Mouse (Mus musculus): ENCODE results near the gene Dmwd. TPM values are rescaled to one million over a fixed set of nuclear protein-coding genes. Genes with fewer than 3 reads are reported as not detected.

The Dmwd gene
- polyA plus RNA-seq (2015; fragmentation: Nextera tagmentation; extraction: Ambion mirVana), result 14.2 and 20.0 TPM in 2 replicates

GRCm38 (mm10) chr7:19075723-19076585 is at the start of gene Dmwd:
Gene Dmwd (plus strand): TSS chr7:19076227.
- Histone ChIP-seq H3K4me1 (replicated peaks) (peaks cover 34% of the 10 kb centered on the region), H3K27ac (peak within 1 kb of the TSS; percentile 83), H3K4me2 (peak within 1 kb of the TSS; percentile 83), H3K4me3 (peak within 1 kb of the TSS; percentile 96), H3K36me3 (peaks cover 25% of the 10 kb centered on the region), H3K9ac (peak within 1 kb of the TSS; percentile 99), H3K9me3 (replicated peaks) (no peaks in the 10 kb centered on the region), H3K27me3 (no peaks in the 10 kb centered on the region)
- 1% methylated on average over 84 of the region's 91 CpGs for WGBS
- ATAC-seq (replicated peaks; ENCODE audit: insufficient number of reproducible peaks, insufficient read depth, low FRiP score, low read depth), result peak; percentile 96

GRCm38 (mm10) chr7:19028067-19028466 is 48.0 kb upstream of the Dmwd start:
- H3K27me3 ChIP-seq, result peaks cover 9% of the 10 kb centered on the region
- no peak for ATAC-seq (replicated peaks; ENCODE audit: insufficient number of reproducible peaks, insufficient read depth, low FRiP score, low read depth)
- no peak overlapping the region for H3K27ac ChIP-seq
- no peak overlapping the region for H3K4me2 ChIP-seq
- H3K4me1 ChIP-seq (replicated peaks), result peaks cover 27% of the 10 kb centered on the region
- no peak overlapping the region for H3K4me3 ChIP-seq
- H3K9me3 ChIP-seq (replicated peaks), result no peaks in the 10 kb centered on the region
- no peak overlapping the region for H3K9ac ChIP-seq
- peaks cover 43% of the 10 kb centered on the region for H3K36me3 ChIP-seq

GRCm38 (mm10) chr7:19029084-19029653 is 46.9 kb upstream of the Dmwd start:
- Histone ChIP-seq H3K27ac (no peak overlapping the region), H3K36me3 (peaks cover 46% of the 10 kb centered on the region), H3K4me2 (no peak overlapping the region), H3K4me3 (no peak overlapping the region), H3K27me3 (no peaks in the 10 kb centered on the region), H3K9me3 (replicated peaks) (no peaks in the 10 kb centered on the region), H3K9ac (no peak overlapping the region), H3K4me1 (replicated peaks) (peaks cover 19% of the 10 kb centered on the region)
- 0 out of 2 replicates have a peak, but pooled peaks have one; percentile 11 for ATAC-seq (replicated peaks; ENCODE audit: insufficient number of reproducible peaks, insufficient read depth, low FRiP score, low read depth)
- 67% methylated on average over 6 of the region's 6 CpGs for WGBS

- H3K36me3 ChIP-seq, result peaks cover 70% of the 10 kb centered on the region
- ATAC-seq (replicated peaks; ENCODE audit: insufficient number of reproducible peaks, insufficient read depth, low FRiP score, low read depth), result no peak
- H3K27ac ChIP-seq, result no peak overlapping the region
- H3K4me1 ChIP-seq (replicated peaks), result 0 out of 2 replicates have a peak, but pooled peaks cover 2% of the 10 kb centered on the region
- H3K4me2 ChIP-seq, result no peak overlapping the region
- no peak overlapping the region for H3K9ac ChIP-seq
- H3K27me3 ChIP-seq, result no peaks in the 10 kb centered on the region
- no peak overlapping the region for H3K4me3 ChIP-seq
- 77% methylated on average over 4 of the region's 4 CpGs for WGBS
- no peaks in the 10 kb centered on the region for H3K9me3 ChIP-seq (replicated peaks)
These were observed 44.4 kb upstream of the Dmwd start for GRCm38 (mm10) chr7:19031641-19032040.

GRCm38 (mm10) chr7:19044616-19045015 is 31.4 kb upstream of the Dmwd start:
- Histone ChIP-seq H3K27me3 (no peaks in the 10 kb centered on the region), H3K27ac (no peak overlapping the region), H3K4me1 (replicated peaks) (no peaks in the 10 kb centered on the region), H3K9me3 (replicated peaks) (no peaks in the 10 kb centered on the region), H3K4me3 (no peak overlapping the region), H3K4me2 (no peak overlapping the region), H3K36me3 (peaks cover 98% of the 10 kb centered on the region), H3K9ac (no peak overlapping the region)
- 95% methylated on average over 6 of the region's 6 CpGs for WGBS
- ATAC-seq (replicated peaks; ENCODE audit: insufficient number of reproducible peaks, insufficient read depth, low FRiP score, low read depth), result no peak

GRCm38 (mm10) chr7:19046286-19047069 is 29.5 kb upstream of the Dmwd start:
- no peaks in the 10 kb centered on the region for H3K4me1 ChIP-seq (replicated peaks)
- no peak overlapping the region for H3K4me3 ChIP-seq
- H3K4me2 ChIP-seq, result no peak overlapping the region
- H3K9ac ChIP-seq, result no peak overlapping the region
- no peak overlapping the region for H3K27ac ChIP-seq
- WGBS, result 89% methylated on average over 11 of the region's 11 CpGs
- ATAC-seq (replicated peaks; ENCODE audit: insufficient number of reproducible peaks, insufficient read depth, low FRiP score, low read depth), result no peak
- no peaks in the 10 kb centered on the region for H3K27me3 ChIP-seq
- H3K36me3 ChIP-seq, result peaks cover 98% of the 10 kb centered on the region
- H3K9me3 ChIP-seq (replicated peaks), result no peaks in the 10 kb centered on the region

- WGBS, result 83% methylated on average over 14 of the region's 14 CpGs
- H3K9me3 ChIP-seq (replicated peaks), result no peaks in the 10 kb centered on the region
- H3K4me2 ChIP-seq, result no peak overlapping the region
- no peak for ATAC-seq (replicated peaks; ENCODE audit: insufficient number of reproducible peaks, insufficient read depth, low FRiP score, low read depth)
- no peak overlapping the region for H3K9ac ChIP-seq
- H3K4me1 ChIP-seq (replicated peaks), result no peaks in the 10 kb centered on the region
- no peaks in the 10 kb centered on the region for H3K27me3 ChIP-seq
- H3K4me3 ChIP-seq, result no peak overlapping the region
- peaks cover 87% of the 10 kb centered on the region for H3K36me3 ChIP-seq
- H3K27ac ChIP-seq, result no peak overlapping the region
These were observed 28.0 kb upstream of the Dmwd start for GRCm38 (mm10) chr7:19048006-19048527.

GRCm38 (mm10) chr7:19049252-19049651 is 26.8 kb upstream of the Dmwd start:
- H3K4me3 ChIP-seq, result no peak overlapping the region
- H3K27me3 ChIP-seq, result no peaks in the 10 kb centered on the region
- H3K4me1 ChIP-seq (replicated peaks), result 0 out of 2 replicates have a peak, but pooled peaks cover 4% of the 10 kb centered on the region
- H3K36me3 ChIP-seq, result peaks cover 75% of the 10 kb centered on the region
- no peak overlapping the region for H3K9ac ChIP-seq
- H3K9me3 ChIP-seq (replicated peaks), result no peaks in the 10 kb centered on the region
- 87% methylated on average over 5 of the region's 5 CpGs for WGBS
- no peak overlapping the region for H3K4me2 ChIP-seq
- no peak for ATAC-seq (replicated peaks; ENCODE audit: insufficient number of reproducible peaks, insufficient read depth, low FRiP score, low read depth)
- H3K27ac ChIP-seq, result no peak overlapping the region

GRCm38 (mm10) chr7:19050172-19050571 is 25.9 kb upstream of the Dmwd start:
- H3K9me3 ChIP-seq (replicated peaks), result no peaks in the 10 kb centered on the region
- H3K27ac ChIP-seq, result no peak overlapping the region
- no peak overlapping the region for H3K9ac ChIP-seq
- H3K4me2 ChIP-seq, result no peak overlapping the region
- no peak overlapping the region for H3K4me3 ChIP-seq
- H3K36me3 ChIP-seq, result peaks cover 65% of the 10 kb centered on the region
- WGBS, result 87% methylated on average over 8 of the region's 8 CpGs
- H3K4me1 ChIP-seq (replicated peaks), result peaks cover 10% of the 10 kb centered on the region; the same call in 1 of the 2 replicates
- no peak for ATAC-seq (replicated peaks; ENCODE audit: insufficient number of reproducible peaks, insufficient read depth, low FRiP score, low read depth)
- H3K27me3 ChIP-seq, result no peaks in the 10 kb centered on the region

GRCm38 (mm10) chr7:19051161-19051560 is 24.9 kb upstream of the Dmwd start:
- ATAC-seq (replicated peaks; ENCODE audit: insufficient number of reproducible peaks, insufficient read depth, low FRiP score, low read depth), result no peak
- 58% methylated on average over 4 of the region's 4 CpGs for WGBS
- H3K27ac ChIP-seq, result no peak overlapping the region
- no peak overlapping the region for H3K9ac ChIP-seq
- peaks cover 56% of the 10 kb centered on the region for H3K36me3 ChIP-seq
- no peak overlapping the region for H3K4me3 ChIP-seq
- H3K27me3 ChIP-seq, result no peaks in the 10 kb centered on the region
- H3K4me1 ChIP-seq (replicated peaks), result peaks cover 10% of the 10 kb centered on the region; the same call in 1 of the 2 replicates
- no peak overlapping the region for H3K4me2 ChIP-seq
- H3K9me3 ChIP-seq (replicated peaks), result no peaks in the 10 kb centered on the region

Measured in heart, embryonic 15.5 days (tissue).